Mouse (Mus musculus) erythroblast, embryonic 14.5 days (primary cell): ENCODE results near the gene Sec61b.

Experiments
- GATA1 ChIP-seq: IDR thresholded peaks from 2 replicates; pipeline ENCODE4 v1.6.1; 2012; ENCODE audit warnings: low read length, inconsistent platforms, mixed read lengths
- TAL1 ChIP-seq: IDR thresholded peaks from 3 replicates; pipeline ENCODE4 v1.6.1; 2012; ENCODE audit warnings: low read length, inconsistent platforms, mixed read lengths

DNA sequence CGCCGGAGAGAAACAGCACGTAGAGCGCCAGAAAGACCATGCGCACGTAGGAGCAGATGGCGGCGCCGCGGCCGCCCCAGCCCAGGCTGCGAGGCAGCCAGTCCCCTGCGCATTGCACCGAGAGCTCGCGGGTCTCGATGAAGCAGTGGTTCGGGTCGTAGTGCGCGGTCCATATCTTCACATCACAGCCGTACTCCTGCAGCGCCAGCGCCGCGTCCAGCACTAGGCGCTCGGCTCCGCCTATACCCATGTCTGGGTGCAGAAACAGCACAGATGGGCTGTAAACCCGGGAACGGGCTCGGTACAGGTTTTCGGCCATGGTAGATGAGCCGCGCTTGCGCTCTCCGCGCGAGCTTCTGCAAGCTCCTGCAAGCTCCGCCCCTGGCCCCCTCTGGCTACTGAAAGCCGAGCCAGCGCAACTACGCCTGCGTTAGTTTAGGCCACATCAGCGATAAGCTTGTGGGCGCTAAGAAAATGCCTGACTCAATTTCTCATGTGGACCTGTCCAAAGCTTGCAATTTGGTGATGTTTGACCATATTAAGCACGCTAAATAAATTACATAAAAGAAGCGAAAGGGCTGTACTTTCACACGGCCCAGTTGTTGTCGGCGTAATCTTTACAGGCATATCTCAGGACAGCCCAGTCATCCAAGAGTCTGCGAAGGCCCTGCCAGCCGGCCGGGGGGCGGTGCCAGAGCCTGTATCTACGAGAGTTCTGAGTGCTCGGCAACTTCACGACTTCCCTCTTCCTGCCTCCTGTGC lies at the start of gene Sec61b, which contains the start of gene Alg2:
- TF ChIP-seq GATA1 (peak; percentile 65), TAL1 (no peak)
